Mouse (Mus musculus) kidney, postnatal 4 days (tissue): ENCODE measurements around the gene Afmid.
A peak's percentile ranks its signal among the peaks of the same experiment; 100 is the strongest.
"Not testable (repeated sequence)": the region's sequence is repeated elsewhere in the genome, so short reads cannot be mapped to it uniquely, and the experiment has no call there.

Source experiments
- DNase-seq, 2 experiments: peaks; one replicate each; pipeline ENCODE4 v3.0.0; 2021; ENCODE audit warnings: mixed read lengths in 2 of 2

The Afmid gene

DNA sequence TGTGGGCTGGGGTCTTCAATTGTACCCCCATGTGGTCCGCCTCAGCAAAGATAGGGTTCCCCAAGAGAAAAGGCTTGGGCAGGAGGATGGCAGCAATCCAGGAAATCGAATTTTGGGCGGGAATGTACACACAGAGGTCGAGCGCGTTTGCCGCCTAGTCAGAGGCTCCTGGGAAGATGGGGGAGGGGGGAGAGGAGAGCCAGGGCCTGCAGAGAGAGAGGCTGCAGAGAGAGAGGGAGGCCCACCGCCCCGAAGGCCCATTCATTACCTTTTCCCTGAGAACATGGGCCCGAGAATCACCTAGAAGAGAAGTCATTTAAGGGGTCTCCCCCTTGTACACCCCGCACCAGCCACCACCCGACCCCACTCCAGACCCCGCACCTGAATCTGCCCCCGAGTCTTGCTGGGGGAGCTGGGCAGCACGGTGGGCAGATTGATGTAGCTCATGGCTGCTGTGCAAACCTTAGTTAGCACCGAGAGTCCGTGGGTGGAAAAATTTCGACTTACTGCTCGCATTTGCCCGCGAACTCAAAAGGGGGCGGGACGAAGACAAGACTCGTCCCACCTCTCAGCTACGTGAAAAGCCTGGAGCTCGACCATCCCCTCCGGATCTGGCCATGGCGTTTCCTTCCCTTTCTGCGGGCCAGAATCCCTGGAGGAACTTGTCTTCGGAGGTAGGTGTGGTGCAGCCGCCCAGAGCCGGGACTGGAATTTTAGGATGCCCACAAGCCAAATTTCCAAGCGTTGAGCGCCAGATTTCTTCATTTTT, at the start of gene Afmid, which contains the start of gene Tk1:
Gene Afmid, plus strand, starts transcription at position 592 of the 769 bp plus-strand sequence.
Gene Tk1, minus strand, starts transcription at position 760 of the 769 bp plus-strand sequence.
- DNase-seq = peak; percentile 85 to 91

GRCm38 (mm10) chr11:117776085-117776792, 49.5 kb upstream of the Afmid start:
- no peak for DNase-seq

- no peak for DNase-seq
Measured at GRCm38 (mm10) chr11:117777111-117777510, 48.6 kb upstream of the Afmid start.

DNA sequence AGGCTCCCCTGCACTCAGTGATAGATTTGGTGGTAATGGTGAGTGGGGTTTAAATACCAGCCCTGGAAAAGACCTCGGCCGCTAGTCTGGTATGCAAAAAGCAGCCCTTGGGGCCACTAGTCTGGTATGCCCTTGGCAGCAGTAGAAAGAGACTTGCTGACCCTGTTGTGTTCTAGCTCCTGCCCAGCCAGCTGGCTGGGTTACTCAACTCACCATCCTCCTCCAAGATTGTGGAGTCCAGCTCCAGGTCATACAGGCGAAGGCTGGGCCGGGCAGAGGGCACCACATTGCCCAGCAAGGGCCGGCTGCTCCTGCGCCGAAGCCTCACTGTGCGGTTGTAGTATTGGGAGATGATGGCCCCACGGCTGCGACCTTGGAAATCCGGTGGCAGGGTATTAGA, 47.7 kb upstream of the Afmid start:
- no peak for DNase-seq

DNA sequence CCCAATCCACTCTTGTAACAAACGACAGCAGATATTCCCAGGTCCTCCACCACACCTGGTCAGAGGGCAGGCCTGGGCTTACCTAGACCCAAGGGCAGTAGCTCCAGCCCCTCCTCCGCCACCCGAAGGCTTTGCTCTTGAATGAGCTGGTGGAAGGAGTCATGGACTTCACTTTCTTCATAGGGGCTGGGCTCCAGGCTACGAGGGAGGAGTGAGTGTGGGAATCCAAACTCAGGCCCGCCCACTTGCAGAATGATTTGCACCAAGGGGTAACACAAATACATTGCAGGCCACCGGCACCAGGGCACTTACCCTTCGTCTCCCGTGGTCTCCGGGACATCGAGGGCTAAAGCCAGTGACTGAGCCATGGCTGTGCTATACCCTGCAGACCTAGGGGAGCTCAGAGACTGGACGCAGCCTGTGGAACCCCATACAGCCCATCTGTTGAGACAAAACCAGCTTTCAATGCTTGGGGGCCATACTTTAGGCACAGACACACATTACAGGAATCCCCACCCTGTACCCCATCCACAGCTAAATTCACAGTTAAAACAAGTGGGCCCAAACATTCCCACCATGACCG, 46.8 kb upstream of the Afmid start:
- DNase-seq = peak; percentile 71 to 83

DNA sequence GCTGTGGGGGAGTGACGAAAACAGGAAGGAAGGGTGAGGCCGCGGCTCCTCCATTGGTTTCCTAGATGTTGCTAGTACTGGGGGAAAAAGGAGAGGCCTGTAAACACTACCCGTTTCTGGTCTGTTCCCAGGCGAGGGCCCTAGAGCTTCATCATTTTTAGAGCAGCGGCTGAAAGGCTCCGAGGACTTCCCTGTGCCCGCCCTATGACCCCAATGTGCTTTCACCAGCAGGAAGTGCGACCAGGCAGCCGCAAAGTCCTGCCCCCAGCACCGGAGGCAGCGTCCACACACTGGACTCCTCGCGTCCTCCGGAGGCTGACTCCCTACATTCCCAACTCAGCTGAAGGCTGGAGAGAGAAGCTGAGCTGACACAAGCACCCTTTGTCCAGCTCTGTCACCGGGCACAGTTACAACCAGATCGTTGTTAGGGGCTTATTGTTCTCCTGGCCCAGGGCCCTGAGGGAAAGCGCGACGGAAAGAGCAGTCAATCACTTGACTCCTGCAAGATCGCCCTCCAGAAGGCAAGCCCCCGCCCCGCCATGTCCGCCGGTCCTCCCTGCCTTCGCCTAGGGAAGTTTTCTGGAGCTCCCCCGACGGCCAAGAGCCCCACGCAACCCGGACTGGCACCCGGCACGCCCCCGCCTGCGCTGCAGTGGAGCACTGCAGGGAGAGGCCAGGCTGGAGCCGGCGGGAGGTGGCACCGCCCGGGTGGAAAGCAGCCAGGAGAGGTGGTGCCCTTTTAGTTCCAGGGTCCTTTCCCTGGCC, 46.1 kb upstream of the Afmid start:
- DNase-seq = peak; percentile 79 to 88

DNA sequence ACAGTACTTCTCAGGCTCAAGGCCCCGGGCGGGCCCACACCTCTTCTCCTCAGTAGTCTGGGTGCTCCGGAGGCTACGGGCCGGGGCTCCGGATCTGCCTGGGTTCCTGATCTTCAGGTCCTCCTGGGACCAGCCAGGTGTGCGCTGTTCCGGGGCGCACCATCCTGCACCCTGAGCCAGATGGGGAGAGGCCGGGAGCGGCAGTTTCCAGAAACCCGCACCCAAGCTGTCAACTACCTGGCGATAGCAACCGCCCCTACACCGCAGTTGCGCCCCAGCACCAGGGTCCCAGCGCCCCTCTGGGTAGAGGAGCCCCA, 45.6 kb upstream of the Afmid start:
- no peak for DNase-seq

DNA sequence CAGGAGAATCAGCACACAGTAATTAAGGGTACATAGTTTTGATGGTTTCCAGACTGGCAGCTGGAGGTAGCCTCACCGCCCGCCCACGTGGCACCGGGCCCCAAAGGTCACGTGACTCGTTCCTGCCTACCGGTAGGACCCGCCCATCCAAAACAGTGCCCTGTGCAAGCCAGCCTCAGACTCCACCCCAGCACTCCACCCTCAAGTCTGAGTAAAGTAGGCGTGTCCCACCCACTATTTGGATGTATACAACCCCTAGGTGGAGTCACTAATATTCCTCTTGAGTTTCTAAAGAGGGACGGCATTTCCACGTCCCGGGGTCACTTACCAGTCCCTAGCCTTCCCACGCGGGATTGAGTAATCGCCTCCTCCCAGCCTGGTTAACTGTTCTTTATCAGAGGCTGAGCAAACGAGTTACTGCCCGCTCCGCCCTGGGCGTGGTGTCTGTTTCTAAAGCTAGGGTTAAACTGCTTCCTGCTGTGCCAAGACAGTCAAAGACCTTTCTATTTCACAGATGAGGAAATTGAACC, 45.1 kb upstream of the Afmid start:
- peak; percentile 89 to 95 for DNase-seq

DNA sequence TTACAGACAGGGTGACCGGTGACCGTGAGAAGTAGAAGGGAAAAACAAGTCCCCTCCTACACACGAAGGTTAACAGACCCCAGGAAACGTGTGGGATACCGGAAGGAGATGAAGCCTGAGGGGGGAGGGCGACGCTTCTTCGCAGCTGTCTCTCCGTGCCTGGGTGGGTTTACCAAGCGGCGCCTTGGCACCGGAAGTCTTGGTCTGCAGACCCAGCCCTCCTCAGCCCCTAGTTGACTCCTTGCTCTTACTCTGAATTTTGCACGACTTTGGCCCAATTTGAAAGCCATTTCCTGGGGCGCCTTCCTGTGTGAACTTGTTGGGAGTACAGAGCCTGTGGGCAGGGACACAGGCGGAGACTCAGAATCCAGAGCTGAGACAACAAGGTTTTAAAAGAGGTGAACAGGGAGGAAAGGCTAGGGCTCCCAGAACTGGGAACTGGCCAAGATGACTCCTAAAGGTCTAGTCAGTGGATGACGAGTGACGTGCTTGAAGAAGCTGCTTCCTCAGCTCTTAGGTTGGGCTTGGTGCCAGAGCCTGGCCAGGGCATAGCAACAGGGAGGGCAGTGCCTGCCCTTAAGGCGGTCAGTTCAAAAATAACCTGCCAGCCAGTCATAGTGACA, 44.4 kb upstream of the Afmid start:
- peak; percentile 75 to 87 for DNase-seq

DNA sequence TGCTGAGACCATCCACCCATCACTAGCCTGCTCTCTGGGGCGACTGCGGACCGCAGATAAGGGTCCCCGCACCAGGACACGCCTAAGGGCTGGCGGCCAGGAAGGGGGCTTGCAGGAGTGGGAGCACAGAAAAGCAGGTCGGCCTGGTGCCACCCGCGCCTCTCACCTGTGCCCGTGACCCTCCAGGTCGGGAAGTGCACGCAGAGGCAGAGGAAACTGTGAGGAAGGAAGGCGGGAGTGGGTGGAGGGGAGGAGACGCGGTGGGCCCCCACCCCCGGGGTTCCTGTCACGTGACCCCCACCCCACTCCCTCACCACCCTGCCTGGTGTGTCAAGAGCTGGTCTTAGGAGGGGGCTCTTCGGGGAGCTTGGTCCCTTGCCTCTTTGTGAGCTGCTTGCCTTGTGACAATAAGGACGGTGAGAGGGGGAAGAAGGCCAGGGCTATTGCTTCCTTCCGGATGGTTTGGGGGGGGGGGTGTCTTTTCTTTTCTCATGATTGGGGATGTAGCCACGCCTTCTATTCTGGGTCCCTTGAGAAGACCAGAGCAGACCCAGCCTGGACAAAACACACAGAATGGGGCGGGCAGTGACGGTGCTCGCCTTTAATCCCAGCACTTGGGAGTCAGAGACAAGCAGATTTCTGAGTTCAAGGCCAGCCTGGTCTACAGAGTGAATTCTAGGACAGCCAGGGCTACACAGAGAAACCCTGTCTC, 43.6 kb upstream of the Afmid start, which contains the start of the genes Tmc8 and Tmc6:
Gene Tmc8, plus strand, starts transcription at position 84 of the 712 bp plus-strand sequence.
Gene Tmc6, minus strand, starts transcription at position 206 of the 712 bp plus-strand sequence.
- peak; percentile 54 to 71 for DNase-seq

- DNase-seq = no peak
Measured at GRCm38 (mm10) chr11:117782705-117783034, 43.1 kb upstream of the Afmid start.

GRCm38 (mm10) chr11:117783089-117783488, 42.6 kb upstream of the Afmid start:
- DNase-seq = peak; percentile 82 to 88

DNA sequence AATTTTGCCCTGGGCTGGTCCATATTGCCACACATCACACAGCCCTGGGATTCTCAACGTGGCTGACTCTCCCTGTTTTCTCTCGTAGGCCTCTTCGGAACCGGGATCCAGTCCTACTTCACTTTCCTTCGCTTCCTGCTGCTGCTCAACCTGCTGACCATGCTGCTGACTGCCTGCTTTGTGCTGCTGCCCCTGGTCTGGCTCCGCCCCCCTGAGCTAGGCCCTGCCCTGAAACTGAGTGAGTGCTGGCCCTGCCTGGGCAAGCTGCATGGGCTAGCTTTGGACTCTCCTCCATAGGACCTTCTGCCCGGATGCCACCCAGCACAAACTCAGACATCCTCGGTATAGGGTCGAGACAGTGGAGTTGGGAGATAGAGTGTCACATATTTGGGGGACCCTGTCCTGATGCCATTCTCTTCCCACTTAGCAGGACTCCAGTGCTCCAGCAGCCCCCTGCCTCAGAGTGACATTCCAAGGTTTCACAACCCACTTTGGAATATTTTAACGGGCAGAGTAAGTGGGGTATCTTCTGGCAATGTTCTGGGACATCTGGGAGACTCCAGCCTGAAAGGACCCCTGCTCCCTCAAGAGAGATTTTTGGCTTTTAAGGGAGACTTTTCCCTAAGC, 41.9 kb upstream of the Afmid start:
- DNase-seq = peak; percentile 59 to 77

DNA sequence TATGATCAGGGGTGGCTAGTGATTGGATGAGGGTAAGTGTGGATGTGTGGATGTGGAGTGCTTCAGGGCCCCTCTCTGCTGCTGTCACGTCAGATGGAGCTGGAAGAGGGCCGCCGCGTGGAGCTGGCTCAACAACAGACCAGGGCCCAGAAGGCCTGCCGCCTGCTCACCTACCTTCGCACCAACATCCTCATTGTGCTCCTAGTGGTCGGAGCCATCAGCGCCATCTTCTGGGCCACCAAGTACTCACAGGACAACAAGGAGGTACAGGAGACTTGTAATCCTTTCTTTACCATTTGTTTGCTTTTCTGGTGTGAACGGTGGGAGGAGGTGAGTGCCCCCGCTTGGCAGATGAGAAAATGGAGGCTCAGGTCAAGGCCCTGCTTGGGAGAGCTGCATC, 39.4 kb upstream of the Afmid start:
- DNase-seq = peak; percentile 78 to 85

DNA sequence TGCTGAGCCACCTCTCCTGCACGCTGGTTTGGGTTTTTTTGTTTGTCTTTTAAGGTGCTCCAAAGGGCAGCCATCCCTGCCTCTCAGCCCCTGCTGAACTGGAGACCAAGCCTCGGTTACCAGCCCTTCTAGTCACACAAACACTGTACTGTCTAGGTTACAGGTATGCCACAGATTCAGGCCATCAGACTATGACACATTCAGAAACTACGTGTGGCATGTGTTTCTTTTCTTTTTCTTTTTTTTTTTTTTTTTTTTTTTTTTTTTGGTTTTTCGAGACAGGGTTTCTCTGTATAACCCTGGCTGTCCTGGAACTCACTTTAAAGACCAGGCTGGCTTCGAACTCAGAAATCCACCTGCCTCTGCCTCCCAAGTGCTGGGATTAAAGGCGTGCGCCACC, 37.2 kb upstream of the Afmid start:
- not testable (repeated sequence) for DNase-seq

DNA sequence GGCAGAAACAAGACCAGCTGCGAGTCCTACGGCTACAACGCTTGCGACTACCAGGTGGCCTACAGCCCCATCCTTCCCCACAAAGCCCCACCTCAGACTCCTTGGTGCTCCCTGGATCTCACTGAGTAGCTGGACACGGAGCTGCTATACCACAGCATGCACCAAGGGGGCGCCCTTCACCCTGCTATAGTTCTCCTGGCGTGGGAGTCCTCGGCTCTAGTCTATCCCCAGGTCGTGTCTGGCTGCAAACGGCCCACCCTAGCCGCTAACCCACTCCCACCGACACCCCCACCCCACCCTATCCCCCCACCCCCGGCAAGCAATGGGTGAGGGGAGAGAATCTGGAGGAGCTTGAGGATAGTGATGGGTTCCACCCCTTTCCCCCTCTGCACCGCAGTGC, 35.4 kb upstream of the Afmid start:
- peak; percentile 83 to 86 for DNase-seq

DNA sequence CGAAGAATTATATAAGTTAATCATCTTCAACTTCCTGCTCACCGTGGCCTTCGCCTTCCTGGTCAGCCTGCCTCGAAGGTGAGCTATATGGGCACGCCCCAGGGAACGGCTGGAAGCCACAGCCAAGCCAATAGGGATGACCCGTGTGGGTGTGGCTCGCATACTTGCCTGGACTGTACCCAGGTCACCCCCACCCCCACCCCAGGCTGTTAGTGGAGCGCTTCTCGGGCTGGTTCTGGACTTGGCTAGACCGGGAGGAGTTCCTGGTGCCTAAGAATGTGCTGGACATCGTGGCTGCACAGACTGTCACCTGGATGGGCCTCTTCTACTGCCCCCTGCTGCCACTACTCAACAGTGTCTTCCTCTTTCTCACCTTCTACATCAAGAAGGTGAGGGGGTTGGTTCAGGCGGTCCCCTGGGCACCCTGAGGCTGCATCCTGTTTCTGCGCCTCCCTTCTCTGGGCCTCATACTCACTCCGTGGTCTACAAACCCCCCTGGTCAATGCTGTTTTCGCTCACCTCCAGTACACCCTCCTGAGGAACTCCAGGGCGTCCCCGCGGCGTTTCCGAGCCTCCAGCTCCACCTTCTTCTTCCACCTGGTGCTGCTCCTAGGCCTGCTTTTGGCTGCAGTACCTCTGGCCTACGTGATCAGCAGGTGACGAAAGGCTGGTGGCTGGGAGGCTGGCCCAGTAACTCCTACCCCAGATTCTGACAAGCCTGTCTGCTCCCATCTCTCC, 34.9 kb upstream of the Afmid start:
- DNase-seq = peak; percentile 65 to 82

- DNase-seq = no peak
Measured at GRCm38 (mm10) chr11:117791441-117791761, 34.3 kb upstream of the Afmid start.

GRCm38 (mm10) chr11:117792281-117792888, 33.3 kb upstream of the Afmid start:
- peak; percentile 81 to 89 for DNase-seq

DNA sequence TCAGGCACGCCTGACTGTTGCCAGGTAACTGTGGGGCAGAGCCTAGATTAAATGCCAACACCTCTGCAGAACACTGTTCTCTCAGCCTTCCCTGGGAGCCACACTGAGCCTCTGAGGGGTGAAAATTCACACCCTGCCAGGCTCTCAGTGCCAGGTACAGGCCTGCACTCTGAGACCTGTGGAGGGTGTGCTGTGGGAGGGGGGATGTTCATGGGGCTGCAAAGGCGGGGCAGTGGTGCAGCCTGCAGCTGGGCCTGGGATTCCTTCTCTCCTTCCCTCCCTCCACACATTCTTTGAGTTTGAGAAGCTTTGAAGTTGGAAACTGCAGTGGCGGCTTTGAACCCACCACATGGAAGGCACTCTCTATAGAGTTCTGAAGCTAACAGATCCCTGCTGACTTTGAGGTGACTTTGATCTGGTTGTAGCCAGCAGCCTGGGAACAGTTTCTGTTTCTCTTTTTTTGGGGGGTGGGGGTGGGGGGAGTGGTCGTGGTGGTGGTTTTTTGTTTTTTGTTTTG, 31.6 kb upstream of the Afmid start:
- DNase-seq = no peak
